Mouse (Mus musculus) cerebellum, adult 18-20 months (tissue): Measurements from ENCODE around the gene Topors.
A peak's percentile ranks its signal among the peaks of the same experiment; 100 is the strongest.

ENCODE experiments used
- DNase-seq, 2 experiments: peaks; one replicate each; pipeline ENCODE4 v3.0.0; 2021

Gene Topors

GRCm38 (mm10) chr4:40244035-40244434 lies 25.6 kb downstream of the Topors start:
- no peak for DNase-seq

GRCm38 (mm10) chr4:40243006-40243405 lies 26.6 kb downstream of the Topors start:
- DNase-seq = no peak

GRCm38 (mm10) chr4:40241928-40242327 lies 27.7 kb downstream of the Topors start:
- DNase-seq = no peak

GRCm38 (mm10) chr4:40240272-40240744 lies 29.3 kb downstream of the Topors start:
- DNase-seq = no peak

- DNase-seq = peak; percentile 11 to 13
Observed at GRCm38 (mm10) chr4:40239409-40240271, 30.0 kb downstream of the Topors start, which contains the start of gene Ddx58. Gene Ddx58 (minus strand): TSS chr4:40239828.

- DNase-seq = peak; percentile 26 to 34
Observed at GRCm38 (mm10) chr4:40238483-40239408, 30.9 kb downstream of the Topors start.

GRCm38 (mm10) chr4:40236829-40237228 lies 32.8 kb downstream of the Topors start:
- no peak for DNase-seq

GRCm38 (mm10) chr4:40234256-40234655 lies 35.4 kb downstream of the Topors start:
- no peak for DNase-seq

- no peak for DNase-seq
Observed at GRCm38 (mm10) chr4:40233062-40233664, 36.5 kb downstream of the Topors start.

- DNase-seq = no peak
Observed at GRCm38 (mm10) chr4:40229723-40230122, 39.9 kb downstream of the Topors start.

GRCm38 (mm10) chr4:40227886-40228285 lies 41.8 kb downstream of the Topors start:
- no peak for DNase-seq

- DNase-seq = no peak
Observed at GRCm38 (mm10) chr4:40227131-40227530, 42.5 kb downstream of the Topors start.

- DNase-seq = no peak
Observed at GRCm38 (mm10) chr4:40226095-40226494, 43.6 kb downstream of the Topors start.

GRCm38 (mm10) chr4:40221876-40222585 lies 47.6 kb downstream of the Topors start:
- DNase-seq = no peak

GRCm38 (mm10) chr4:40221004-40221760 lies 48.5 kb downstream of the Topors start:
- no peak for DNase-seq

- no peak for DNase-seq
Observed at GRCm38 (mm10) chr4:40220437-40220836, 49.2 kb downstream of the Topors start.

- no peak for DNase-seq
Observed at GRCm38 (mm10) chr4:40218382-40218781, 51.3 kb downstream of the Topors start.

GRCm38 (mm10) chr4:40217910-40218309 lies 51.7 kb downstream of the Topors start:
- no peak for DNase-seq

- DNase-seq = no peak
Observed at GRCm38 (mm10) chr4:40212177-40212576, 57.5 kb downstream of the Topors start.
